Mouse (Mus musculus) testis, adult 2 months (tissue): ENCODE data around the gene Arap1.

Experiments used
- CTCF ChIP-seq: fragments of 200-500 bp; IDR thresholded peaks from 2 replicates; pipeline ENCODE4 v1.5.1; 2012; ENCODE audit warnings: low read depth, mild to moderate bottlenecking, inconsistent platforms, low read length, moderate library complexity; ENCODE audit not compliant: control insufficient read depth, insufficient read depth, insufficient replicate concordance
- POLR2A ChIP-seq: fragments of 200-500 bp; IDR thresholded peaks from 2 replicates; pipeline ENCODE4 v1.6.1; 2012; ENCODE audit warnings: low read depth, mild to moderate bottlenecking, inconsistent platforms, low read length, moderate library complexity; ENCODE audit not compliant: control insufficient read depth

DNA sequence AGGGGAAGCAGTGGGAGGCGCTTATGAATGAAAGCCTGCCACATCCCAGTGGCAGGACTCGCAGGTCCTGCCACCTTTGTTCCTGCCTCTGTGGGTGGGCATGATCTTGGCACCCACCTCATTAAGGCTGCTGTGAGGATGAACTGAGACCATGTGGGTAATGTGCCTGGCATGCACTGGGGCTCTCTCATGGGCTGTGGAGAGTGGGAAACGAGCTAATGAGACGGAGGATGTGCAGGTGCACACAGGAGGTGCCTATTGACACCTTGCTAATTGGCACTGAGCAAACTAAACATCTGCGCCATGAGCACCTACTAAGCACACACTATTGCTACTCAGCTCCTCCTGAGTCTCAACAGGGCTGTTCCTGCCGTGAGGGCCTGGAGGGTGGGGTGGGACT is 87.2 kb downstream of the Arap1 start:
- TF ChIP-seq CTCF (no peak), POLR2A (no peak)
